18 mouse cellular contexts compared by ENCODE assay signal in genomic region chr5:115653776-115654175, GRCm38 (mm10). TPM values are rescaled to one million over a fixed set of nuclear protein-coding genes. Genes with fewer than 3 reads are reported as not detected.
DNase-seq lines count a peak whose midpoint lies in the region; ATAC-seq lines count a peak whose summit lies in the region.
"Had no signal": no experiment of that assay in that cellular context is flagged by ENCODE, and none has a peak within 500 bp of the region (broad histone marks: within the 10 kb centered on the region; RNA-seq: fewer than 3 reads in every experiment).

No protein-coding gene starts in this region.

- no peaks in the 10 kb centered on the region for H3K9me3 ChIP-seq in hindbrain, embryonic 16.5 days (ENCODE audit: control insufficient read depth, low read length)
- no peaks in the 10 kb centered on the region for H3K9me3 ChIP-seq in hindbrain, embryonic 12.5 days (replicated peaks)
- no peaks in the 10 kb centered on the region for H3K9me3 ChIP-seq in midbrain, embryonic 15.5 days
- no peaks in the 10 kb centered on the region for H3K9me3 ChIP-seq in midbrain, embryonic 10.5 days (replicated peaks)
- no peaks in the 10 kb centered on the region for H3K9me3 ChIP-seq in forebrain, embryonic 12.5 days
- H3K9me3 ChIP-seq: embryonic facial prominence, embryonic 10.5 days; embryonic facial prominence, embryonic 13.5 days; heart, embryonic 13.5 days; hindbrain, embryonic 15.5 days; intestine, embryonic 15.5 days had no signal

- no peak overlapping the region for H3K4me2 ChIP-seq in hindbrain, embryonic 16.5 days (ENCODE audit: low read length)
- H3K4me2 ChIP-seq in hindbrain, embryonic 12.5 days (replicated peaks) = no peak overlapping the region
- H3K4me2 ChIP-seq in midbrain, embryonic 15.5 days = no peak overlapping the region
- no peak overlapping the region for H3K4me2 ChIP-seq in forebrain, embryonic 12.5 days
- H3K4me2 ChIP-seq: intestine, embryonic 15.5 days had no signal

- DNase-seq in heart, adult 11 months = peak; percentile 91
- DNase-seq in heart, postnatal 4 days = no peak
- no peak for DNase-seq in midbrain, embryonic 10.5 days (ENCODE audit: low spot score)
- peak; percentile 37 for DNase-seq in R1 (ENCODE audit: low read depth, low spot score)
- DNase-seq: adrenal gland, postnatal 36 days; cerebellum, postnatal 10 days; embryo, embryonic 11 days; forebrain, postnatal 0 days; kidney, adult 11 months had no signal

- no peak overlapping the region for H3K4me3 ChIP-seq in hindbrain, embryonic 16.5 days (ENCODE audit: low read length)
- no peak overlapping the region for H3K4me3 ChIP-seq in hindbrain, embryonic 12.5 days
- H3K4me3 ChIP-seq in midbrain, embryonic 15.5 days = no peak overlapping the region
- no peak overlapping the region for H3K4me3 ChIP-seq in midbrain, embryonic 10.5 days
- H3K4me3 ChIP-seq in forebrain, embryonic 12.5 days (replicated peaks) = no peak overlapping the region
- H3K4me3 ChIP-seq: heart, embryonic 13.5 days; hindbrain, embryonic 15.5 days; intestine, embryonic 15.5 days had no signal

- 90% methylated on average over 12 of the region's 12 CpGs for whole genome bisulfite sequencing in hindbrain, embryonic 16.5 days
- WGBS in hindbrain, embryonic 12.5 days = 87% methylated on average over 12 of the region's 12 CpGs
- WGBS in midbrain, embryonic 15.5 days = 91% methylated on average over 12 of the region's 12 CpGs
- 92% methylated on average over 12 of the region's 12 CpGs for WGBS in midbrain, embryonic 10.5 days
- 91% methylated on average over 12 of the region's 12 CpGs for WGBS in forebrain, embryonic 12.5 days

- H3K27ac ChIP-seq in hindbrain, embryonic 16.5 days (ENCODE audit: low read depth, low read length) = 0 out of 2 replicates have a peak overlapping the region, but pooled peaks have one; percentile 44
- H3K27ac ChIP-seq in hindbrain, embryonic 12.5 days = no peak overlapping the region
- H3K27ac ChIP-seq in midbrain, embryonic 15.5 days = peak overlapping the region; percentile 22; the same call in 1 of the 2 replicates
- no peak overlapping the region for H3K27ac ChIP-seq in midbrain, embryonic 10.5 days (replicated peaks)
- no peak overlapping the region for H3K27ac ChIP-seq in forebrain, embryonic 12.5 days
- H3K27ac ChIP-seq: embryonic facial prominence, embryonic 13.5 days; heart, embryonic 13.5 days; intestine, embryonic 15.5 days had no signal

- H3K36me3 ChIP-seq in hindbrain, embryonic 16.5 days (ENCODE audit: control insufficient read depth, insufficient read depth, low read length) = peaks cover 2% of the 10 kb centered on the region
- peaks cover 7% of the 10 kb centered on the region for H3K36me3 ChIP-seq in hindbrain, embryonic 12.5 days
- peaks cover 11% of the 10 kb centered on the region; the same call in 1 of the 2 replicates for H3K36me3 ChIP-seq in midbrain, embryonic 15.5 days (replicated peaks)
- no peaks in the 10 kb centered on the region for H3K36me3 ChIP-seq in midbrain, embryonic 10.5 days
- H3K36me3 ChIP-seq in forebrain, embryonic 12.5 days (replicated peaks) = peaks cover 3% of the 10 kb centered on the region; the same call in 1 of the 2 replicates
- H3K36me3 ChIP-seq: heart, embryonic 13.5 days; intestine, embryonic 15.5 days had no signal

- H3K27me3 ChIP-seq in hindbrain, embryonic 16.5 days (replicated peaks; ENCODE audit: control insufficient read depth, insufficient read depth, low read length) = no peaks in the 10 kb centered on the region
- H3K27me3 ChIP-seq in hindbrain, embryonic 12.5 days = no peaks in the 10 kb centered on the region
- H3K27me3 ChIP-seq in midbrain, embryonic 15.5 days (replicated peaks) = no peaks in the 10 kb centered on the region
- no peaks in the 10 kb centered on the region for H3K27me3 ChIP-seq in midbrain, embryonic 10.5 days (ENCODE audit: low read depth, poor library complexity, severe bottlenecking)
- H3K27me3 ChIP-seq in forebrain, embryonic 12.5 days = 0 out of 2 replicates have a peak, but pooled peaks cover 3% of the 10 kb centered on the region
- H3K27me3 ChIP-seq: embryonic facial prominence, embryonic 13.5 days; hindbrain, embryonic 15.5 days; intestine, embryonic 15.5 days had no signal

- no peak overlapping the region for H3K9ac ChIP-seq in hindbrain, embryonic 16.5 days (ENCODE audit: low read depth, low read length)
- no peak overlapping the region for H3K9ac ChIP-seq in hindbrain, embryonic 12.5 days
- H3K9ac ChIP-seq in midbrain, embryonic 15.5 days = no peak overlapping the region
- no peak overlapping the region for H3K9ac ChIP-seq in forebrain, embryonic 12.5 days
- H3K9ac ChIP-seq: embryonic facial prominence, embryonic 13.5 days; forebrain, postnatal 0 days; heart, embryonic 13.5 days; hindbrain, embryonic 15.5 days; intestine, embryonic 15.5 days had no signal

- peaks cover 9% of the 10 kb centered on the region for H3K4me1 ChIP-seq in hindbrain, embryonic 16.5 days (ENCODE audit: control insufficient read depth, insufficient read depth, low read depth, low read length)
- H3K4me1 ChIP-seq in hindbrain, embryonic 12.5 days = peaks cover 17% of the 10 kb centered on the region
- peaks cover 19% of the 10 kb centered on the region for H3K4me1 ChIP-seq in midbrain, embryonic 15.5 days
- H3K4me1 ChIP-seq in midbrain, embryonic 10.5 days = peaks cover 21% of the 10 kb centered on the region
- H3K4me1 ChIP-seq in forebrain, embryonic 12.5 days = peaks cover 14% of the 10 kb centered on the region

- no peak for ATAC-seq in hindbrain, embryonic 16.5 days
- no peak for ATAC-seq in hindbrain, embryonic 12.5 days (ENCODE audit: low FRiP score)
- ATAC-seq in midbrain, embryonic 15.5 days (replicated peaks) = no peak
- ATAC-seq in forebrain, embryonic 12.5 days (ENCODE audit: low FRiP score) = no peak

RNA-seq across cellular contexts. Expression of gene Rab35, which starts 22.1 kb away (rescaled TPM):
- total RNA-seq in heart, postnatal 4 days (2021) = 10 to 100 TPM; 56.8 to 58.2 TPM
- polyA plus RNA-seq in hindbrain, embryonic 16.5 days (2015; fragmentation: Nextera tagmentation; extraction: Ambion mirVana) = 8.3 and 14.6 TPM in 2 replicates
- 19.7 and 20.6 TPM in 2 replicates for polyA plus RNA-seq in hindbrain, embryonic 12.5 days (2016; fragmentation: Nextera tagmentation; extraction: Ambion mirVana)
- polyA plus RNA-seq in midbrain, embryonic 15.5 days (2015; fragmentation: Nextera tagmentation; extraction: Ambion mirVana) = 18.7 and 19.2 TPM in 2 replicates
- 11.8 and 13.3 TPM in 2 replicates for polyA plus RNA-seq in midbrain, embryonic 10.5 days (2016; fragmentation: Nextera tagmentation; extraction: Ambion mirVana)
- 16.1 and 16.7 TPM in 2 replicates for polyA plus RNA-seq in forebrain, embryonic 12.5 days (2016; fragmentation: Nextera tagmentation; extraction: Ambion mirVana)

Comparison
In these comparisons a context has a peak if more than half of its experiments do, and no peak if none do; other contexts are left out.
1. DNase-seq: peak in heart, adult 11 months (single experiment) and R1 (single experiment); none in heart, postnatal 4 days (single experiment) and midbrain, embryonic 10.5 days (single experiment).
2. H3K27ac ChIP-seq: peak in hindbrain, embryonic 16.5 days (single experiment) and midbrain, embryonic 15.5 days (single experiment); none in hindbrain, embryonic 12.5 days (single experiment), midbrain, embryonic 10.5 days (single experiment) and forebrain, embryonic 12.5 days (single experiment).